Mouse (Mus musculus) thymus, postnatal 0 days (tissue): Measurements from ENCODE around the gene Btbd35f11. TPM values are rescaled to one million over a fixed set of nuclear protein-coding genes. Genes with fewer than 3 reads are reported as not detected.
"Not testable (repeated sequence)": the region's sequence is repeated elsewhere in the genome, so short reads cannot be mapped to it uniquely, and the experiment has no call there.

Experiments used
- DNase-seq: peaks from one replicate; pipeline ENCODE4 v3.0.0-alpha.2; 2015; ENCODE audit warnings: low spot score
- polyA plus RNA-seq: library from polyadenylated mRNA; unstranded; fragments of >200 nt; fragmentation: Nextera tagmentation; extraction: Ambion mirVana; gene quantifications from 2 replicates; pipeline ENCODE4 v1.2.1, GENCODE M21; 2015

Gene Btbd35f11
- polyA plus RNA-seq: not detected in 2 replicates

- not testable (repeated sequence) for DNase-seq
Observed at GRCm38 (mm10) chrX:3443590-3443989, at the start of gene Btbd35f11. Gene Btbd35f11, minus strand, starts transcription at chrX:3443690.

DNA sequence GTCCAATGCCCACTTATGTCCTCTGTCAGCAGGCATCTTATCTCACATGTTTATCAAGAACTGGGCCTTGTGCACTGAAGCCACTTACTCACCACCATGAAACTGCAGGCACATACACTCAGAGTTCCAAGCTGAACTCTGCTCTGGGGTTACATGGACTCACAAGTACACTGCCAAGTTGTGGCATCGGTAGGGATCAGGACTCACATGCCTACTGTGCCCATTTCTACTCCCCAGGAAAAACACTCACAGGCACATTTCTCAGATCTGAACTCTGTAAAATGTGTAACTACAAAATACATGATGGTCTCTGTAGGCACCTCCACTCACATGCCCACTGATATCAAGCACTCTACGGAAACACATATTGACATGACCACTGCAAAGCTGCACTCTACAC, 33.5 kb downstream of the Btbd35f11 start:
- DNase-seq: not testable (repeated sequence)

Other genes starting within 250 kb of the Btbd35f11 start
- not detected in 2 replicates for gene Btbd35f24, start 247.9 kb downstream of the Btbd35f11 start, polyA plus RNA-seq